Mouse (Mus musculus): ENCODE data around the gene Eva1c.
"Not testable (repeated sequence)": the region's sequence is repeated elsewhere in the genome, so short reads cannot be mapped to it uniquely, and the experiment has no call there.

DNA sequence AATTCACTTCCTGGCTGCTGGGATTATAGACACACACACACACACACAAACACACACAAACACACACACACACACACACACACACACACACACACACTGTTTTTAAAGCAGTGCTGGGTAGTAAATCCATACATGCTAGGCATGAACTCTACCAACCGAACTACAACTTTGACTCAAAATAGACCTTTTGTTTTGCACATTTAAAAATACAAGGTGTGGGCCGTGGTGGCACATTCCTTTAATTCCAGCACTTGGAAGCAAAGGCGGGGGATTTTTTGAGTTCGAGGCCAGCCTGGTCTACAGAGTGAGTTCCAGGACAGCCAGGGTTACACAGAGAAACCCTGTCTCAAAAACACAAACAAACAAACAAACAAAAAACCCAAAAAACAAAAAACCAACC lies 2.5 kb upstream of the Eva1c start:
- not testable (repeated sequence) for TF ChIP-seq POLR2A (IDR thresholded peaks at IDR 0.05; ENCODE audit: borderline replicate concordance, insufficient read depth, low read length); CTCF (IDR thresholded peaks at IDR 0.05; ENCODE audit: borderline replicate concordance, insufficient read depth, low read depth, low read length)
